Mouse (Mus musculus) liver, embryonic 14.5 days (tissue): ENCODE results near the gene Casp8.
A peak's percentile ranks its signal among the peaks of the same experiment; 100 is the strongest.

Source experiments
- CTCF ChIP-seq: IDR thresholded peaks from 2 replicates; pipeline ENCODE4 v1.5.1; 2016; ENCODE audit warnings: antibody characterized with exemption, low read depth, control low read depth
- EP300 ChIP-seq: IDR thresholded peaks from 2 replicates; pipeline ENCODE4 v1.6.1; 2016; ENCODE audit warnings: antibody characterized with exemption, low read depth

DNA sequence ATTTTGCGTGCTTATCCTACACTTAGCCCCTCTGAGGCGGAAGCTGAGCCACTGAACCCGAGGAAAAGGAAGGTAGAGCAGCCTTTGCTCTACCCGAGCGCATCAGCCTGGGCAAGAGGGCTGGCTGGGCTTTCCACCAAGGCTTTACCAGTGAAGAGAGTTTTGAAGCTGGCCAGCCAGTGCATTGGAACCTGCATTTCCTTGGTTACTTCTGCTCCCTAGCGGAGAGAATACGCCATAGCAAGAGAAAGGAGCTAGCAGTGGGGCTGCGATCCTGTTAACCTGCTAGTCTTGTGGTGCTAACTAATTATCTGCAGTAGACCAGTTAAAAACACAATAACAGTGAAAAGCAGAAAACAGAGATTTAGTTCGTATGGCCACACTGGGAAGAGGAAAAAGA lies 48.3 kb upstream of the Casp8 start:
- TF ChIP-seq CTCF (peak; percentile 59), EP300 (no peak)
